Mouse (Mus musculus) heart, embryonic 13.5 days (tissue): Measurements from ENCODE around the gene Fam162a. TPM values are rescaled to one million over a fixed set of nuclear protein-coding genes. Genes with fewer than 3 reads are reported as not detected.
"Not testable (repeated sequence)": the region's sequence is repeated elsewhere in the genome, so short reads cannot be mapped to it uniquely, and the experiment has no call there.

ENCODE experiments used
- ATAC-seq: fragments of 200-750 bp; cut with Nextera tagmentation; 2 replicates; pipeline ENCODE4 v1.8.0; 2017; ENCODE audit warnings: moderate TSS enrichment; ENCODE audit not compliant: insufficient number of reproducible peaks, low FRiP score, low TSS enrichment; ENCODE audit errors: extremely low read depth
- H3K27ac ChIP-seq: fragments of 300-500 bp; sonication (generic); replicated peaks from 2 replicates; pipeline ENCODE4 v1.5.1; 2015; ENCODE audit warnings: moderate library complexity, mild to moderate bottlenecking, inconsistent platforms
- H3K27me3 ChIP-seq: fragments of 300-500 bp; sonication (generic); replicated peaks from 2 replicates; pipeline ENCODE4 v1.6.1; 2015; ENCODE audit warnings: mild to moderate bottlenecking, inconsistent platforms
- H3K36me3 ChIP-seq: fragments of 300-500 bp; sonication (generic); 2 replicates; pipeline ENCODE4 v1.6.1; 2015; ENCODE audit warnings: mild to moderate bottlenecking, inconsistent platforms
- H3K4me1 ChIP-seq: fragments of 300-500 bp; sonication (generic); 2 replicates; pipeline ENCODE4 v1.6.1; 2015; ENCODE audit warnings: inconsistent platforms
- H3K4me2 ChIP-seq: fragments of 300-500 bp; sonication (generic); 2 replicates; pipeline ENCODE4 v1.6.1; 2015; ENCODE audit warnings: inconsistent platforms, mild to moderate bottlenecking, moderate library complexity
- H3K4me3 ChIP-seq: fragments of 300-500 bp; sonication (generic); 2 replicates; pipeline ENCODE4 v1.5.1; 2015; ENCODE audit warnings: moderate library complexity, mild to moderate bottlenecking, inconsistent platforms
- H3K9ac ChIP-seq: fragments of 300-500 bp; sonication (generic); 2 replicates; pipeline ENCODE4 v1.6.1; 2015; ENCODE audit warnings: inconsistent platforms, mild to moderate bottlenecking, moderate library complexity
- H3K9me3 ChIP-seq: fragments of 300-500 bp; sonication (generic); 2 replicates; pipeline ENCODE4 v1.6.1; 2016; ENCODE audit warnings: inconsistent platforms
- WGBS: fragments of 180-500 bp; shearing (Covaris S2); methylation state at CpG from one replicate; pipeline ENCODE4 v1.1.7; 2015; ENCODE audit warnings: mixed read lengths; 5-methylcytosine and 5-hydroxymethylcytosine counted together
- polyA plus RNA-seq: library from polyadenylated mRNA; unstranded; fragments of >200 nt; fragmentation: Nextera tagmentation; extraction: Ambion mirVana; gene quantifications from 2 replicates; pipeline ENCODE4 v1.2.1, GENCODE M21; 2015

The Fam162a gene
- polyA plus RNA-seq = 791 and 887 TPM in 2 replicates

DNA sequence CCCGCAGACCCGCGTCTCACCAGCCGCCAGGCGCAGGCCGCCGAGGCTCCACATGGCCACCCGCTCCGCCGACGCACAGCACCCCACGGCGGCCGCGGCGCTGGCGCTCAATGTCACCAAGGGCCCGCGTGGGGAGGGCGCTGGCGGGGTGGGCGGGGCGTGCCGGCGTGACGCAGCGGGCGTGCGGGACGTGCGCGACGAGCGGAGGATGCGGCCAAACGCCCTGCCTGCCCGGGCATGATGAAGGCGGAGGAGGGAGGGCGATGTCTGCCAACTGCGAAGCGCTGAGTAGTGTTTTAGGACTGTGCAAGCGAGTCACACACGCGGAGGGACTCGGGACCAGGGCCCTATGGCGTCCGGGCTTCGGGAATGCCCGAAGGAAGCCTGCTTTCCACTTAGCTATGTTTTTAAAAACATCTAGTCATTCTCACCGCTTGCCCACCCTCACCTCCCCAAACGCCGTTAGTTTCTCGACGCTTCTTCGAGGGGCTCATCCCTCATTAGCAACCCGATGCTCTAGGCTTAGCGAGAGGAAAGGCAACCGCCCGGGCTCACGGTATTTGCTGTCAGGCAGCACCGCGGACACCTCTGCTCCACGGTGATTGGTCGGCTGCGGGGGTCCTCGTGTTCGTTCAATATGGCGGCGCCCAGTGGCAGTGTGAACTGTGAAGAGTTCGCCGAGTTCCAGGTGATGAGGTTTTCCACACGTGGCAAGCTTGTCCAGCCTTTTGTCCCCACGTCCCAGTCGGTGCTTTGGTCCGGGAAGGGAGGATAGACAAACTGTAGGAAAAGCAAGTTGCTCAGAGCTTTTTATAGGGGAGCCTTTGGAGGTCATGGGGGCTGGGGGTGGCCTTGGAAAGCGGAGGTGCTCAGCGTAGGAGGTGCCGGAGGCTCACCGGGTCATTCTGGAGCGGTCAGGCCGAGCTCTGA is at the start of gene Fam162a, which contains the start of gene Ccdc58:
TSS of gene Fam162a (minus strand) at position 145 of the 930 bp plus-strand sequence.
TSS of gene Ccdc58 (plus strand) at position 236 of the 930 bp plus-strand sequence.
- Histone ChIP-seq H3K27ac (peak within 1 kb of the TSS; percentile 100), H3K4me2 (peak within 1 kb of the TSS; percentile 74), H3K9me3 (no peaks in the 10 kb centered on the region), H3K4me3 (peak within 1 kb of the TSS; percentile 89), H3K27me3 (no peaks in the 10 kb centered on the region), H3K36me3 (peaks cover 18% of the 10 kb centered on the region), H3K9ac (peak within 1 kb of the TSS; percentile 97), H3K4me1 (peaks cover 43% of the 10 kb centered on the region)
- ATAC-seq = peak; percentile 93
- WGBS = under 1% methylated on average over 69 of the region's 81 CpGs

DNA sequence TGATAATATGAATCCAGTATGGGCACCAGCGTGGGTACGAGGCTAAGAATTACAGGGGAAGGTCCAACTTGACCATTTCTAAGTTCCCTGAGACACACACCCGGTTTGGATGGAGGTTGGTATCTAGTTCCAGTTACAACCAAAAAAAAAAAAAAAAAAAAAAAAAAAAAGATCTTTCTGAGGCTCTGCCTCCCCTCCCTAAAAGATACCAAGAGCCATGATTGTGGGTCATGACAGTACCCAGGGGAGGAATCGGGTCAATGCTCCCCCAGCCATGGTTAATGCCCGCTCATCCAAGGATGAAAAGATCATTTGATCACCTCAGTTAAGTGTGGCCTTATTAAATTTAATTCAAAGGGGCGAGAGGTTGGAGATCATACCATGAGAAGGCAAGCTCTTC is 44.4 kb upstream of the Fam162a start:
- not testable (repeated sequence) for H3K4me2 ChIP-seq, H3K27ac ChIP-seq, H3K36me3 ChIP-seq, H3K27me3 ChIP-seq, H3K4me3 ChIP-seq, ATAC-seq, H3K9ac ChIP-seq, H3K4me1 ChIP-seq, H3K9me3 ChIP-seq
- 84% methylated on average over 6 of the region's 6 CpGs for WGBS

DNA sequence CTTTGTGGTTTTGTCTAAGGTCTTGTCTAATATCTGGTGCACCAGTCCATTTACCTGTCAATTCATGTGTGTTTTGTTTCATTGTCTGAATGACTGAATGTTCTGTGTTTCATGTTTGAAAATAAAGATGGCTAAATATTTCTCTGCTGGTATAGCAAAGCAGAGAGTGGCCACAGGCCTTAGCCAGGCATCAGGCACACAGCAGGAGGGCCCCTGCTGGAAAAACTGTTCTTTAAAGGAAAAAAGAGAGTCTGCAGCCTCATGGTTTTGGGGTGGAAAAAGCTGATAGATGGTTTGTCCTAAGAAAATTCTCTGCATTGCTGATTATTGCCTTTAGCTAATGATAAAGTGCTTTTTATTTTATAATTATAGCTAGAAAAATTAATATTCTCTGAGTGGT is 40.1 kb upstream of the Fam162a start:
- not testable (repeated sequence) for H3K4me2 ChIP-seq

DNA sequence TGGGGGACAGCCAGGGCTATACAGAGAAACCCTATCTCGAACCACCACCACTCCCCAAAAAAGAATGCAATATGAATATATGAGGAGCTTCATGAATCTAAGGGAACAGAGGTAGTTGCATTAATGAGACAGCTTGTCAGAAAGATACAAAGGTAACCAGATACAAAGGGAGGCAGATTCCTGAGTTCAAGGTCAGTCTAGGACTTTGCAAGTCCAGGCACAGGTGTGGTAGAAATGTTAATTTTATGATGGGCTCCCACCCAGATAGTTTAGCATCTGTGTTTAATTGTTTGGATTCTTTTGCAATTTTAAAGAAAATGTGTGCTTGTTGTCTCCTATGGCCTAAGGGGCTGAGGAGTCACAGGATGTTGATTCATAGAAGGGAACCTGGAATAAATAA is 30.8 kb upstream of the Fam162a start:
- Histone ChIP-seq H3K36me3 (no peaks in the 10 kb centered on the region), H3K27me3 (no peaks in the 10 kb centered on the region), H3K9ac (no peak overlapping the region), H3K4me2 (no peak overlapping the region), H3K4me1 (no peaks in the 10 kb centered on the region), H3K9me3 (peaks cover 10% of the 10 kb centered on the region), H3K4me3 (no peak overlapping the region), H3K27ac (no peak overlapping the region)
- 83% methylated on average over 1 of the region's 1 CpGs for WGBS
- ATAC-seq = no peak

More for the DNA sequence above, 40.1 kb upstream of the Fam162a start:
- H3K36me3 ChIP-seq, H3K4me3 ChIP-seq, H3K4me1 ChIP-seq, H3K9ac ChIP-seq, H3K27me3 ChIP-seq, H3K9me3 ChIP-seq, ATAC-seq, H3K27ac ChIP-seq: not testable (repeated sequence)

DNA sequence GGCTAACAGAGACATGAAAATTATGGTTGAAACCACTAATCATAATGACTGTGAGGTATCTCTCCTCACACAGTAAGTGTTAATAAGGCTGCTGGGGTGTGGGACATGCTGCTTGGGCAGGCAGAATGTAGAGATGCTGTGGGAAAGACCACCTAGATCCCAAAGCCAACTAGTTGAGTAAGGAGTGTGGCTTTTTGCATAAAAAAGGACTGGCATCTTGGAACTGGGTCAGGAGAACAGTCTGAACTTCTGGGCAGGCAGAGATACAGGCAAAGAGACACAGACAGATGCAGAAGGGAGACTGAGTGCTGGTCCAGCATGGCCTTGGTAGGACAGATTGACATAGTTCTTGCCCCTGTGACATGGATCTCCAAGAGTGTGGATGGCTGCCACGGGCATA is 30.1 kb upstream of the Fam162a start:
- Histone ChIP-seq H3K36me3 (no peaks in the 10 kb centered on the region), H3K4me2 (no peak overlapping the region), H3K27me3 (no peaks in the 10 kb centered on the region), H3K27ac (no peak overlapping the region), H3K4me1 (no peaks in the 10 kb centered on the region), H3K4me3 (no peak overlapping the region), H3K9me3 (peaks cover 10% of the 10 kb centered on the region), H3K9ac (no peak overlapping the region)
- WGBS = 72% methylated on average over 1 of the region's 1 CpGs
- ATAC-seq = no peak

DNA sequence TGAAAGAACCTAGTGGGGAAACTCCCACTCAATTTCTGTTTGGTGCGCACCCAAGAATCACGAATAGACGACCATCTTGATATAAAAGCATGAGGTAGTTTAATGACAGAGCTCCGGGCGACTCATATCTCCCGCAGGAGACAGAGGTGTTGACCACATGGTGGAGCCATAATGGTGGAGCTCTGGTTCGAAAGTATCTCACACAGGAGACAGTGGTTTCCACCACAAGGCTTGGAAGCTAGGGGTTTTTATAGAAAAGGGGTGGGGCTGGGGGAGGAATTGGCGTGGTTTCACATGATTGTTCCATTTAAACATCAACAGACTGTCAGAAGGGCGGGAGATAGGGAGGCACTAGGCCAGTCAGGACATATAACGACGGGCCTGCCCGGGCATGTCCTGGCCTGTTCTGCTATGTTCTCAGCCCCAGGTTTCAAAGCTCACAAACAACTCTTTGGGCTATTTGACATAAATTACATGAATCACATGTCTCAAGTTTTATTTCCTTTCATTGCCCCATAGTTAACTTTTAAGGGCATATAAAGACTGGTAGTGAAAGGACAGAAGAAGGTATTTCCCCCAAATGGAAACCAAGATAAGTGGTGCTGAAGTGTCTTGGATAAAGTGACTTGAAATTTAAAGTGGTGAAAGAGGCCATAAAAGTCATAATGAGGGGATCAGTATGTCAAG is 26.6 kb upstream of the Fam162a start:
- WGBS = 84% methylated on average over 12 of the region's 12 CpGs
- not testable (repeated sequence) for ATAC-seq, H3K36me3 ChIP-seq, H3K27me3 ChIP-seq, H3K27ac ChIP-seq, H3K4me3 ChIP-seq, H3K4me2 ChIP-seq, H3K9ac ChIP-seq, H3K4me1 ChIP-seq
- H3K9me3 ChIP-seq = peaks cover 10% of the 10 kb centered on the region

DNA sequence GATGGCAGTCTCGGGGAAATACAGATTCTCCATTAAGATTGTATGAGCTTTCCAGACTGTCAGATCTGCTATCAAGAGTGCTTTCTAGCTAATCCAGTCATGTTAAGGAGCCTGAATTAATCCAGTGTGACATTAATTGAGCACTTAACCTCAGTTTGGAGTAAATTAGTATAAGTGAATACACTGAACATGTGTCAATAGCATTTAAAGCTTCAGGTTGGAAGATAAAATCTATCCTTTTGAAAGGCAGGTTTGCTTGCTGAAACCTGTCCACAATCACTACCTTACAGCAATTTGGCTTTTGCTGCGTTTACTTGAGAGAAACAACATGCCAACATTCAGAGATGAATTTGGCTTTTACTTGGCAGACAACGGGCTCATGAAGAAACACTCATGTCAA is 22.7 kb upstream of the Fam162a start:
- no peaks in the 10 kb centered on the region for H3K4me1 ChIP-seq
- no peak overlapping the region for H3K4me2 ChIP-seq
- H3K27me3 ChIP-seq = no peaks in the 10 kb centered on the region
- ATAC-seq = no peak
- H3K9ac ChIP-seq = no peak overlapping the region
- no peaks in the 10 kb centered on the region for H3K9me3 ChIP-seq
- no peak overlapping the region for H3K4me3 ChIP-seq
- peaks cover 42% of the 10 kb centered on the region for H3K36me3 ChIP-seq
- no peak overlapping the region for H3K27ac ChIP-seq
- WGBS = 81% methylated on average over 3 of the region's 3 CpGs

DNA sequence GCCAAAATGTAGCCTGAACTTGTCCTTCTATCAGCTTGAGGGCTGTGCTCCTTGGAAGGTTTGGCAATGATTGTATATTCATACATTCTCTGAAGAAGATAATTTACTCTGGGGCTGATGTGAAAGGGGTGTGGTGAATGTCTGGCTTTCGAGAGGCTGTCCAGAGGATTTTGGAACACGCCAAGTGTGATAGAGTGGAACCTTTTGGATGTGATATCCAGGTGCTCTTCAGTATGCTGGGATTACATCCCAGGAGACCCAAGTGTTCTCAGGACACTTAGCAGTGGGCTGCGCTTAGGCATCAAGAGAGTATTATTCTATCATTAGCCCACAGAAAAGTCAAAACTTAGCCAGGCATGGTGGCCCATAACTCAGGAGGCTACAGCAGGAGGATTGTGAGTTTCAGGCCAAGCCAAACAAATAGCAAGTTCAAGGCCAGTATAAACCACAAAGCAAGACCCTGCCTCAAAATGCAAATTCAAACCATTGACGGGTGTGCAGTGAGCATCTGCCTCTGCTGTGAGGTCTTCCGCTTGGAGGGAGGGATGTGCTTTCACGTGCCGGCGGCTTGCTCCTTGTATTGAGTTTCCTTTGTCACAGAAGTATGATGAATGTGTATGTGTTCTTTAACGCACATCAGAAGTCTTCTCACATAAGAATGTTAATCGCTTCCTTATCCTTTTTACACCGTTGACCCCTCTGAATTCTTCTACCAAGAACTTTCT is 19.6 kb upstream of the Fam162a start:
- no peak overlapping the region for H3K4me3 ChIP-seq
- no peak overlapping the region for H3K4me2 ChIP-seq
- H3K4me1 ChIP-seq = no peaks in the 10 kb centered on the region
- no peaks in the 10 kb centered on the region for H3K27me3 ChIP-seq
- H3K27ac ChIP-seq = no peak overlapping the region
- ATAC-seq = no peak
- 87% methylated on average over 11 of the region's 11 CpGs for WGBS
- peaks cover 68% of the 10 kb centered on the region for H3K36me3 ChIP-seq
- no peak overlapping the region for H3K9ac ChIP-seq
- H3K9me3 ChIP-seq = no peaks in the 10 kb centered on the region

DNA sequence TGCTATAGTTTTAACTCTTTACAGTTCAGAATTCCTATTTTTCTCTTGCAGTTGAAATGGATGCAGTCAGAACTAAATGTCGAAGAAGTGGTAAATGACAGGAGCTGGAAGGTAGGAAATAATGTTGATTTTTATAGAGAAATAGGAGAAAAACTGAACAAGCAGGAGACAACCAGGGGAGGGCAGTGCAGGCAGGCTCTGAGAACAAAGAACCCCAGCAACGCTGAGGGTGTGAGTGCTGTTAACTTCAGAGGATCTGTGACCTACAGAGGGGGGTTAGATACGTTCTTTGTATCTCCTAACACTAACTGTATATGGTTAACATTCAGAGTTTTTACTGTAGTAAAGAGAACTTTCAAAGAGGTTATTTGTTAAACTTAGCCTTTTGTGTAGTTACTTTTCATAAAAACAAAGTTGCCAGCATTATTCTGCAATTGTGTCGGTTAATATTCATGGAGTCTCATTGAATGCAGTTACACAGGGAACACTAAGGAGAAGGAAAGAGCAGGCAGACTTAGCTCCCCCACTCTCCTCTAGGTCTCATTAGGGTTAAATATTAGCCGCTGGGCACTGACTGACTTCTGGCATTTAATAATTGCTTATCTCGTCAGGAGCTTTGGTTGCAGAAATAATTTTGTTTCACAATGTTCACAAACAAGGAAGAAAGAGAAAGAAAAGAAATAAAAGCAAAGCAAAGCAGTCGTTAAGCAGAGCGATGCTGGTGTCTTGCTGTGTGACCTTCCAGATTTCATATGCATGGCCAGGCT is 18.6 kb upstream of the Fam162a start:
- Histone ChIP-seq H3K9ac (no peak overlapping the region), H3K36me3 (peaks cover 77% of the 10 kb centered on the region)

DNA sequence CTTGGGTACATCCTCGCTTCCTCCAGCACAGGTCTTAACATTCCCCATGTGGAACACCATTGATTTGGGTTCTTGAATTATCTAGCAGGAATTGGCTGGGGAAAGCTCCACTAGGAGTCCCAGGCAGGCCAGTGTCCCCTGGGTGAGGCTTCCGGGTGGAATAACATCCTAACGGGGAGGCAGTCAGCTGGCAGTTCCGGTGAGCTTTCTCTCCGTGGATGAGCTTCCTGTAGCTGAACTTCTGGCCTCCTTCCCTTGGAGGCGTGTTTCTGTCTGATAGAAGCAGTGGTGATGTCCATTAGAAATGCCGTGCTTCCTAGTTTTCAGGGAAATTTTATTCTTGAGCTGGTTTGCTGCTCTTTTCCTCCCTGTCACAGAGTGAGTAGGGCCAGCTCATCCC is 17.7 kb upstream of the Fam162a start:
- Histone ChIP-seq H3K4me1 (no peaks in the 10 kb centered on the region), H3K4me2 (no peak overlapping the region), H3K9ac (no peak overlapping the region), H3K36me3 (peaks cover 87% of the 10 kb centered on the region), H3K4me3 (no peak overlapping the region), H3K27me3 (no peaks in the 10 kb centered on the region), H3K27ac (no peak overlapping the region), H3K9me3 (no peaks in the 10 kb centered on the region)
- ATAC-seq = no peak
- WGBS = 68% methylated on average over 7 of the region's 7 CpGs

More for the DNA sequence above, 18.6 kb upstream of the Fam162a start:
- no peaks in the 10 kb centered on the region for H3K9me3 ChIP-seq
- no peak overlapping the region for H3K4me2 ChIP-seq
- no peak for ATAC-seq
- H3K4me3 ChIP-seq = no peak overlapping the region
- WGBS = 81% methylated on average over 8 of the region's 8 CpGs
- H3K4me1 ChIP-seq = no peaks in the 10 kb centered on the region
- H3K27ac ChIP-seq = no peak overlapping the region
- no peaks in the 10 kb centered on the region for H3K27me3 ChIP-seq
